Mouse (Mus musculus) kidney, adult 2 months (tissue): ENCODE measurements around the gene Adprh. TPM values are rescaled to one million over a fixed set of nuclear protein-coding genes. Genes with fewer than 3 reads are reported as not detected.
A peak's percentile ranks its signal among the peaks of the same experiment; 100 is the strongest.

Experiments used
- DNase-seq: peaks from one replicate; pipeline ENCODE4 v3.0.0; 2021
- H3K27ac ChIP-seq: fragments of 200-500 bp; 2 replicates; pipeline ENCODE4 v1.5.1; 2012; ENCODE audit warnings: low read depth, low read length, control low read depth, inconsistent platforms; ENCODE audit not compliant: insufficient read depth
- H3K27me3 ChIP-seq: fragments of 200-500 bp; replicated peaks from 2 replicates; pipeline ENCODE4 v1.6.1; 2012; ENCODE audit warnings: mild to moderate bottlenecking, moderate library complexity, low read length, inconsistent platforms; ENCODE audit not compliant: control insufficient read depth, insufficient read depth
- H3K36me3 ChIP-seq: fragments of 200-500 bp; 2 replicates; pipeline ENCODE4 v1.6.1; 2012; ENCODE audit warnings: mild to moderate bottlenecking, moderate library complexity, low read length, inconsistent platforms; ENCODE audit not compliant: control insufficient read depth, insufficient read depth
- H3K4me1 ChIP-seq: fragments of 200-500 bp; 2 replicates; pipeline ENCODE4 v1.6.1; 2011; ENCODE audit warnings: low read length; ENCODE audit not compliant: control insufficient read depth, insufficient read depth
- H3K4me3 ChIP-seq: fragments of 200-500 bp; 2 replicates; pipeline ENCODE4 v1.5.1; 2011; ENCODE audit warnings: mild to moderate bottlenecking, low read depth, low read length, control low read depth; ENCODE audit not compliant: insufficient read depth
- CTCF ChIP-seq: fragments of 200-500 bp; conservative IDR thresholded peaks from 2 replicates; pipeline ENCODE4 v1.5.1; 2011; ENCODE audit warnings: low read depth, mild to moderate bottlenecking, control low read depth, low read length, moderate library complexity, mixed read lengths; ENCODE audit not compliant: insufficient read depth, insufficient read length
- POLR2A ChIP-seq: fragments of 200-500 bp; IDR thresholded peaks from one replicate; pipeline ENCODE4 v1.6.1; 2011; ENCODE audit warnings: low read depth, low read length, control low read depth
- WGBS: fragments of 180-500 bp; shearing (Covaris S2); methylation state at CpG from one replicate; pipeline ENCODE4 v1.1.7; 2018; 5-methylcytosine and 5-hydroxymethylcytosine counted together
- polyA plus RNA-seq: library from polyadenylated mRNA; depleted of rRNA; stranded (reverse); fragments of >200 nt; gene quantifications from 2 replicates; pipeline ENCODE4 v1.2.3, GENCODE M21; 2012; rRNA removed

Adprh gene
- polyA plus RNA-seq, 1 experiment: 20.4 TPM

- DNase-seq: peak; percentile 69
- Histone ChIP-seq H3K27me3 (no peaks in the 10 kb centered on the region), H3K27ac (no peak overlapping the region; the same call in 1 of the 2 replicates), H3K4me3 (peak overlapping the region; percentile 14), H3K36me3 (no peaks in the 10 kb centered on the region), H3K4me1 (peaks cover 11% of the 10 kb centered on the region; the same call in 1 of the 2 replicates)
- TF ChIP-seq CTCF (no peak), POLR2A (no peak)
- 19% methylated on average over 17 of the region's 17 CpGs for WGBS
Measured at GRCm38 (mm10) chr16:38399531-38400231, 52.8 kb downstream of the Adprh start.

GRCm38 (mm10) chr16:38399076-38399475 is 53.4 kb downstream of the Adprh start:
- TF ChIP-seq CTCF (no peak), POLR2A (no peak)
- Histone ChIP-seq H3K36me3 (no peaks in the 10 kb centered on the region), H3K27ac (no peak overlapping the region), H3K4me1 (peaks cover 11% of the 10 kb centered on the region; the same call in 1 of the 2 replicates), H3K4me3 (no peak overlapping the region), H3K27me3 (no peaks in the 10 kb centered on the region)
- peak; percentile 8 for DNase-seq
- WGBS: 63% methylated on average over 3 of the region's 3 CpGs

- TF ChIP-seq POLR2A: no peak
- TF ChIP-seq CTCF: no peak
- 66% methylated on average over 6 of the region's 6 CpGs for WGBS
- H3K4me1 ChIP-seq: peaks cover 11% of the 10 kb centered on the region; the same call in 1 of the 2 replicates
- no peaks in the 10 kb centered on the region for H3K27me3 ChIP-seq
- DNase-seq: peak; percentile 87
- no peaks in the 10 kb centered on the region for H3K36me3 ChIP-seq
- H3K4me3 ChIP-seq: no peak overlapping the region
- H3K27ac ChIP-seq: no peak overlapping the region
Measured at GRCm38 (mm10) chr16:38398266-38398665, 54.2 kb downstream of the Adprh start.

- H3K4me1 ChIP-seq: peaks cover 11% of the 10 kb centered on the region; the same call in 1 of the 2 replicates
Measured at GRCm38 (mm10) chr16:38396155-38396554, 56.3 kb downstream of the Adprh start.

GRCm38 (mm10) chr16:38395060-38395730 is 57.3 kb downstream of the Adprh start:
- WGBS: 57% methylated on average over 6 of the region's 6 CpGs

More at GRCm38 (mm10) chr16:38396155-38396554, 56.3 kb downstream of the Adprh start:
- WGBS: 29% methylated on average over 13 of the region's 13 CpGs
- Histone ChIP-seq H3K27ac (no peak overlapping the region), H3K36me3 (no peaks in the 10 kb centered on the region), H3K27me3 (no peaks in the 10 kb centered on the region), H3K4me3 (no peak overlapping the region)
- TF ChIP-seq POLR2A: no peak
- TF ChIP-seq CTCF: no peak
- peak; percentile 67 for DNase-seq

GRCm38 (mm10) chr16:38394191-38394618 is 58.3 kb downstream of the Adprh start:
- Histone ChIP-seq H3K27ac (no peak overlapping the region), H3K4me1 (peaks cover 6% of the 10 kb centered on the region; the same call in 1 of the 2 replicates), H3K36me3 (no peaks in the 10 kb centered on the region), H3K4me3 (no peak overlapping the region), H3K27me3 (no peaks in the 10 kb centered on the region)
- no peak for TF ChIP-seq POLR2A
- no peak for TF ChIP-seq CTCF
- 86% methylated on average over 8 of the region's 8 CpGs for WGBS
- DNase-seq: peak; percentile 10

More at GRCm38 (mm10) chr16:38395060-38395730, 57.3 kb downstream of the Adprh start:
- peaks cover 11% of the 10 kb centered on the region; the same call in 1 of the 2 replicates for H3K4me1 ChIP-seq
- H3K4me3 ChIP-seq: no peak overlapping the region
- H3K36me3 ChIP-seq: no peaks in the 10 kb centered on the region
- TF ChIP-seq CTCF: no peak
- TF ChIP-seq POLR2A: no peak
- no peak overlapping the region for H3K27ac ChIP-seq
- H3K27me3 ChIP-seq: no peaks in the 10 kb centered on the region
- peak; percentile 24 for DNase-seq

Other genes with a start within 250 kb of the Adprh start
- 9.0 and 9.1 TPM in 2 replicates for gene Nr1i2, start 157.9 kb downstream of the Adprh start, polyA plus RNA-seq
- 0.39 and 0.50 TPM in 2 replicates for gene Maats1, start 110.6 kb downstream of the Adprh start, polyA plus RNA-seq
- gene Cox17, start 105.7 kb downstream of the Adprh start, polyA plus RNA-seq: 126 and 170 TPM in 2 replicates
- gene Gm21987, start 105.7 kb downstream of the Adprh start, polyA plus RNA-seq: not detected in 2 replicates
- gene Popdc2, start 90.5 kb downstream of the Adprh start, polyA plus RNA-seq: 1.5 TPM in 2 replicates
- gene Pla1a, start 19.6 kb downstream of the Adprh start, polyA plus RNA-seq: 26.8 and 27.4 TPM in 2 replicates
- gene Cd80, start 2.9 kb upstream of the Adprh start, polyA plus RNA-seq: 0.14 and 0.23 TPM in 2 replicates
- gene Timmdc1, start 70.0 kb upstream of the Adprh start, polyA plus RNA-seq: 15.4 and 16.5 TPM in 2 replicates
- gene Poglut1, start 97.6 kb upstream of the Adprh start, polyA plus RNA-seq: 23.5 and 26.2 TPM in 2 replicates
- gene Tmem39a, start 106.0 kb upstream of the Adprh start, polyA plus RNA-seq: 42.9 and 48.7 TPM in 2 replicates